Mouse (Mus musculus) midbrain, embryonic 11.5 days (tissue): Measurements from ENCODE around the gene En1. TPM values are rescaled to one million over a fixed set of nuclear protein-coding genes. Genes with fewer than 3 reads are reported as not detected.

Experiments
- ATAC-seq: fragments of 200-750 bp; cut with Nextera tagmentation; 2 replicates; pipeline ENCODE4 v1.8.0; 2017; ENCODE audit warnings: moderate TSS enrichment, moderate library complexity; ENCODE audit not compliant: low FRiP score
- DNase-seq: peaks from one replicate; pipeline ENCODE4 v3.0.0; 2015; ENCODE audit warnings: low spot score; ENCODE audit errors: missing footprints
- H3K27ac ChIP-seq: fragments of 300-500 bp; sonication (generic); 2 replicates; pipeline ENCODE4 v1.5.1; 2014; ENCODE audit warnings: low read depth, low read length
- H3K27me3 ChIP-seq: fragments of 300-500 bp; sonication (generic); 2 replicates; pipeline ENCODE4 v1.6.1; 2014; ENCODE audit warnings: mild to moderate bottlenecking, low read length, moderate library complexity, mixed read lengths; ENCODE audit not compliant: control insufficient read depth, insufficient read depth
- H3K36me3 ChIP-seq: fragments of 300-500 bp; sonication (generic); 2 replicates; pipeline ENCODE4 v1.6.1; 2014; ENCODE audit warnings: mild to moderate bottlenecking, low read length, moderate library complexity, mixed read lengths; ENCODE audit not compliant: control insufficient read depth, insufficient read depth
- H3K4me1 ChIP-seq: fragments of 300-500 bp; sonication (generic); 2 replicates; pipeline ENCODE4 v1.6.1; 2014; ENCODE audit warnings: low read length; ENCODE audit not compliant: control insufficient read depth, insufficient read depth
- H3K4me2 ChIP-seq: fragments of 300-500 bp; sonication (generic); 2 replicates; pipeline ENCODE4 v1.6.1; 2014; ENCODE audit warnings: mild to moderate bottlenecking, moderate library complexity
- H3K4me3 ChIP-seq: fragments of 300-500 bp; sonication (generic); 2 replicates; pipeline ENCODE4 v1.5.1; 2014; ENCODE audit warnings: low read depth, low read length
- H3K9ac ChIP-seq: fragments of 300-500 bp; sonication (generic); 2 replicates; pipeline ENCODE4 v1.6.1; 2014; ENCODE audit warnings: low read length
- H3K9me3 ChIP-seq: fragments of 300-500 bp; sonication (generic); 2 replicates; pipeline ENCODE4 v1.6.1; 2016; ENCODE audit warnings: low read length; ENCODE audit not compliant: control insufficient read depth
- WGBS: fragments of 180-500 bp; shearing (Covaris S2); extraction: QIAGEN DNeasy Blood & Tissue Kit; methylation state at CpG from one replicate; pipeline ENCODE4 v1.1.7; 2014; 5-methylcytosine and 5-hydroxymethylcytosine counted together
- polyA plus RNA-seq: library from polyadenylated mRNA; unstranded; fragments of >200 nt; fragmentation: Nextera tagmentation; extraction: Ambion mirVana; gene quantifications from 2 replicates; pipeline ENCODE4 v1.2.1, GENCODE M21; 2014

En1 gene
- polyA plus RNA-seq, 1 experiment from 2014 or later = 8.2 TPM

GRCm38 (mm10) chr1:120613461-120614306 is 11.5 kb downstream of the En1 start:
- Histone ChIP-seq H3K36me3 (no peaks in the 10 kb centered on the region), H3K4me2 (peak overlapping the region; percentile 36), H3K9me3 (no peaks in the 10 kb centered on the region), H3K4me3 (peak overlapping the region; percentile 23), H3K9ac (peak overlapping the region; percentile 62), H3K27ac (peak overlapping the region; percentile 58; the same call in 1 of the 2 replicates), H3K27me3 (peaks cover 93% of the 10 kb centered on the region), H3K4me1 (no peaks in the 10 kb centered on the region)
- WGBS = 2% methylated on average over 32 of the region's 32 CpGs
- DNase-seq (peak; percentile 91), ATAC-seq (peak; percentile 36; the same call in 1 of the 2 replicates)

GRCm38 (mm10) chr1:120614307-120615100 is 12.3 kb downstream of the En1 start:
- H3K9me3 ChIP-seq = no peaks in the 10 kb centered on the region
- H3K36me3 ChIP-seq = no peaks in the 10 kb centered on the region
- ATAC-seq (peak; percentile 22), DNase-seq (peak; percentile 95)
- peak overlapping the region; percentile 36 for H3K4me2 ChIP-seq
- peak overlapping the region; percentile 23 for H3K4me3 ChIP-seq
- H3K27me3 ChIP-seq = peaks cover 86% of the 10 kb centered on the region
- peak overlapping the region; percentile 58 for H3K27ac ChIP-seq
- no peaks in the 10 kb centered on the region for H3K4me1 ChIP-seq
- under 1% methylated on average over 30 of the region's 30 CpGs for WGBS
- H3K9ac ChIP-seq = peak overlapping the region; percentile 62

- H3K4me1 ChIP-seq = no peaks in the 10 kb centered on the region
- H3K36me3 ChIP-seq = no peaks in the 10 kb centered on the region
- ATAC-seq (no peak), DNase-seq (peak; percentile 92)
- peaks cover 84% of the 10 kb centered on the region for H3K27me3 ChIP-seq
- no peak overlapping the region for H3K27ac ChIP-seq
- 4% methylated on average over 4 of the region's 4 CpGs for WGBS
- H3K4me3 ChIP-seq = peak overlapping the region; percentile 23; the same call in 1 of the 2 replicates
- H3K9ac ChIP-seq = peak overlapping the region; percentile 41
- H3K9me3 ChIP-seq = no peaks in the 10 kb centered on the region
- H3K4me2 ChIP-seq = peak overlapping the region; percentile 36
These were observed 13.3 kb downstream of the En1 start for GRCm38 (mm10) chr1:120615521-120615920.

- peaks cover 80% of the 10 kb centered on the region for H3K27me3 ChIP-seq
- DNase-seq (peak; percentile 92), ATAC-seq (peak; percentile 58; the same call in 1 of the 2 replicates)
- 4% methylated on average over 9 of the region's 9 CpGs for whole genome bisulfite sequencing
- H3K4me1 ChIP-seq = no peaks in the 10 kb centered on the region
- H3K9ac ChIP-seq = peak overlapping the region; percentile 41
- no peaks in the 10 kb centered on the region for H3K36me3 ChIP-seq
- peak overlapping the region; percentile 36 for H3K4me2 ChIP-seq
- H3K9me3 ChIP-seq = no peaks in the 10 kb centered on the region
- no peak overlapping the region for H3K27ac ChIP-seq
- H3K4me3 ChIP-seq = peak overlapping the region; percentile 23; the same call in 1 of the 2 replicates
These were observed 13.7 kb downstream of the En1 start for GRCm38 (mm10) chr1:120615927-120616326.

GRCm38 (mm10) chr1:120621383-120621782 is 19.2 kb downstream of the En1 start:
- H3K4me2 ChIP-seq = peak overlapping the region; percentile 32; the same call in 1 of the 2 replicates
- ATAC-seq = peak; percentile 94
- H3K4me3 ChIP-seq = peak overlapping the region; percentile 14; the same call in 1 of the 2 replicates

GRCm38 (mm10) chr1:120626930-120627621 is 24.9 kb downstream of the En1 start:
- Histone ChIP-seq H3K4me1 (no peaks in the 10 kb centered on the region), H3K4me2 (peak overlapping the region; percentile 10; the same call in 1 of the 2 replicates), H3K4me3 (no peak overlapping the region), H3K9me3 (no peaks in the 10 kb centered on the region), H3K27me3 (peaks cover 7% of the 10 kb centered on the region), H3K27ac (peak overlapping the region; percentile 22; the same call in 1 of the 2 replicates), H3K36me3 (no peaks in the 10 kb centered on the region), H3K9ac (peak overlapping the region; percentile 43)
- WGBS = 41% methylated on average over 11 of the region's 11 CpGs
- DNase-seq (peak; percentile 91), ATAC-seq (peak; percentile 64; the same call in 1 of the 2 replicates)

More at GRCm38 (mm10) chr1:120621383-120621782, 19.2 kb downstream of the En1 start:
- H3K36me3 ChIP-seq = no peaks in the 10 kb centered on the region
- H3K9me3 ChIP-seq = no peaks in the 10 kb centered on the region
- DNase-seq = peak; percentile 86
- H3K9ac ChIP-seq = peak overlapping the region; percentile 57
- H3K27me3 ChIP-seq = peaks cover 34% of the 10 kb centered on the region
- WGBS = 14% methylated on average over 5 of the region's 5 CpGs
- H3K4me1 ChIP-seq = no peaks in the 10 kb centered on the region
- H3K27ac ChIP-seq = peak overlapping the region; percentile 35; the same call in 1 of the 2 replicates

- no peak overlapping the region for H3K4me2 ChIP-seq
- H3K9me3 ChIP-seq = no peaks in the 10 kb centered on the region
- DNase-seq (peak; percentile 85), ATAC-seq (peak; percentile 65; the same call in 1 of the 2 replicates)
- H3K4me3 ChIP-seq = no peak overlapping the region
- no peak overlapping the region for H3K27ac ChIP-seq
- 52% methylated on average over 4 of the region's 4 CpGs for WGBS
- H3K27me3 ChIP-seq = peaks cover 7% of the 10 kb centered on the region
- H3K4me1 ChIP-seq = no peaks in the 10 kb centered on the region
- H3K9ac ChIP-seq = no peak overlapping the region
- H3K36me3 ChIP-seq = no peaks in the 10 kb centered on the region
These were observed 25.4 kb downstream of the En1 start for GRCm38 (mm10) chr1:120627622-120628001.

GRCm38 (mm10) chr1:120628821-120629220 is 26.6 kb downstream of the En1 start:
- Histone ChIP-seq H3K4me3 (no peak overlapping the region), H3K9me3 (no peaks in the 10 kb centered on the region), H3K27me3 (peaks cover 7% of the 10 kb centered on the region), H3K4me2 (no peak overlapping the region), H3K27ac (no peak overlapping the region), H3K4me1 (no peaks in the 10 kb centered on the region), H3K9ac (no peak overlapping the region), H3K36me3 (no peaks in the 10 kb centered on the region)
- DNase-seq = no peak
- WGBS = 57% methylated on average over 9 of the region's 9 CpGs
- no peak for ATAC-seq
